Mouse (Mus musculus) ES-E14 (cell line): ENCODE data around the gene Amd2.

ENCODE experiments used
- CHD2 ChIP-seq: IDR thresholded peaks from 2 replicates; pipeline ENCODE4 v1.6.1; 2014; ENCODE audit warnings: mild to moderate bottlenecking, low read depth, low read length, inconsistent platforms
- HCFC1 ChIP-seq: IDR thresholded peaks from 2 replicates; pipeline ENCODE4 v1.6.1; 2012; ENCODE audit warnings: low read length, inconsistent platforms, borderline replicate concordance; ENCODE audit not compliant: insufficient read depth
- MAFK ChIP-seq: IDR thresholded peaks from 2 replicates; pipeline ENCODE4 v1.6.1; 2014; ENCODE audit warnings: mild to moderate bottlenecking, low read depth, low read length, inconsistent platforms; ENCODE audit not compliant: insufficient read depth

- no peak for TF ChIP-seq HCFC1
- no peak for TF ChIP-seq CHD2
- peak; percentile 68; the same call in 1 of the 2 replicates for TF ChIP-seq MAFK
Observed at GRCm38 (mm10) chr10:35737639-35738038, 25.9 kb upstream of the Amd2 start.
